In genomic region chr10:95318392-95318708, GRCm38 (mm10) we compare ENCODE assay signal across 14 mouse cellular contexts. TPM values are rescaled to one million over a fixed set of nuclear protein-coding genes. Genes with fewer than 3 reads are reported as not detected.
DNase-seq lines count a peak whose midpoint lies in the region; ATAC-seq and TF ChIP-seq lines count a peak whose summit lies in the region.
"Had no signal": no experiment of that assay in that cellular context is flagged by ENCODE, and none has a peak within 500 bp of the region (broad histone marks: within the 10 kb centered on the region; RNA-seq: fewer than 3 reads in every experiment).

No protein-coding gene starts in this region.

- ATAC-seq in erythroblast, adult 5-6 weeks (replicated peaks; ENCODE audit: low FRiP score, poor library complexity, severe bottlenecking): no peak
- ATAC-seq: inflammation-experienced regulatory T-cells, adult 6 months; liver, postnatal 0 days; midbrain, embryonic 13.5 days had no signal

- H3K36me3 ChIP-seq in limb, embryonic 10.5 days: no peaks in the 10 kb centered on the region
- H3K36me3 ChIP-seq: midbrain, embryonic 13.5 days; neural tube, embryonic 13.5 days had no signal

- H3K27ac ChIP-seq in cerebellum, adult 2 months (ENCODE audit: insufficient read depth, low read length): no peak overlapping the region
- H3K27ac ChIP-seq in brown adipose tissue, adult 24 weeks (replicated peaks; ENCODE audit: low read depth, low read length): peak overlapping the region; percentile 97
- peak overlapping the region; percentile 56 for H3K27ac ChIP-seq in limb, embryonic 10.5 days
- H3K27ac ChIP-seq: midbrain, embryonic 13.5 days; neural tube, embryonic 13.5 days had no signal

- peak; percentile 37 to 48 for DNase-seq in cerebellum, postnatal 14 days
- DNase-seq in cerebellum, adult 2 months: no peak
- DNase-seq in kidney, adult 9 months: peak; percentile 59
- no peak for DNase-seq in kidney, postnatal 14 days
- no peak for DNase-seq in limb, embryonic 10.5 days (ENCODE audit: low spot score)
- no peak for DNase-seq in spleen, postnatal 14 days (ENCODE audit: low spot score in 2 of 2)
- DNase-seq: left cerebral cortex, postnatal 4 days; liver, postnatal 0 days; retina, postnatal 1 day had no signal

- 54% methylated on average over 7 of the region's 7 CpGs for WGBS in cerebellum, adult 2 months
- WGBS in limb, embryonic 10.5 days: 93% methylated on average over 7 of the region's 7 CpGs

- no peak for TF ChIP-seq CTCF in cerebellum, adult 2 months (IDR thresholded peaks at IDR 0.05; ENCODE audit: borderline replicate concordance, insufficient read depth, low read depth, low read length)

- H3K9me3 ChIP-seq in limb, embryonic 10.5 days (replicated peaks): no peaks in the 10 kb centered on the region
- H3K9me3 ChIP-seq: midbrain, embryonic 13.5 days; neural tube, embryonic 13.5 days had no signal

- peaks cover 20% of the 10 kb centered on the region for H3K4me1 ChIP-seq in cerebellum, adult 2 months (ENCODE audit: control insufficient read depth, insufficient read depth, low read length)
- H3K4me1 ChIP-seq in brown adipose tissue, adult 24 weeks (ENCODE audit: control insufficient read depth, insufficient read depth, insufficient read length, low read length): peaks cover 24% of the 10 kb centered on the region
- H3K4me1 ChIP-seq in limb, embryonic 10.5 days: peaks cover 50% of the 10 kb centered on the region

- H3K4me3 ChIP-seq in cerebellum, adult 2 months (replicated peaks; ENCODE audit: insufficient read depth, low read depth, low read length): no peak overlapping the region
- peak overlapping the region; percentile 9; the same call in 1 of the 2 replicates for H3K4me3 ChIP-seq in brown adipose tissue, adult 24 weeks (ENCODE audit: insufficient read depth, low read depth, low read length)
- no peak overlapping the region for H3K4me3 ChIP-seq in limb, embryonic 10.5 days
- H3K4me3 ChIP-seq: midbrain, embryonic 13.5 days; neural tube, embryonic 13.5 days had no signal

- TF ChIP-seq POLR2A in cerebellum, adult 2 months (IDR thresholded peaks at IDR 0.05; ENCODE audit: borderline replicate concordance, insufficient read depth, low read length): no peak

- no peaks in the 10 kb centered on the region for H3K27me3 ChIP-seq in cerebellum, adult 2 months (ENCODE audit: control insufficient read depth, insufficient read depth, low read length)
- H3K27me3 ChIP-seq in limb, embryonic 10.5 days (ENCODE audit: low read depth, poor library complexity, severe bottlenecking): peaks cover 9% of the 10 kb centered on the region; the same call in 1 of the 2 replicates
- H3K27me3 ChIP-seq: midbrain, embryonic 13.5 days; neural tube, embryonic 13.5 days had no signal

RNA-seq across cellular contexts. Expression of gene Cradd, which starts 5.6 kb away (rescaled TPM):
- 10.2 and 11.7 TPM in 2 replicates for polyA plus RNA-seq in cerebellum, adult 2 months (2012; rRNA removed)
- polyA plus RNA-seq in brown adipose tissue, adult 24 weeks (2012; ENCODE audit: insufficient read depth, insufficient read length, missing spikeins): 6.2 and 6.5 TPM in 2 replicates
- 11.5 and 11.9 TPM in 2 replicates for polyA plus RNA-seq in limb, embryonic 10.5 days (2016; fragmentation: Nextera tagmentation; extraction: Ambion mirVana)
- total RNA-seq in erythroblast, adult 5-6 weeks (2015; ENCODE audit: low replicate concordance): 5.6 and 7.1 TPM in 2 replicates
- total RNA-seq in erythroblast, adult 5-6 weeks (2017; ENCODE audit: low replicate concordance): 0.09 and 3.8 TPM in 2 replicates

Comparison
In these comparisons a context has a peak if more than half of its experiments do, and no peak if none do; other contexts are left out.
1. DNase-seq: peak in cerebellum, postnatal 14 days (2 of 2) and kidney, adult 9 months (single experiment); none in cerebellum, adult 2 months (0 of 2), kidney, postnatal 14 days (single experiment), limb, embryonic 10.5 days (single experiment) and spleen, postnatal 14 days (0 of 2).